Comparison of ENCODE assay signal across 26 mouse cellular contexts in genomic region chr15:87178646-87179045, GRCm38 (mm10).
"Had no signal": no experiment of that assay in that cellular context is flagged by ENCODE, and none has a peak within 500 bp of the region (broad histone marks: within the 10 kb centered on the region; RNA-seq: fewer than 3 reads in every experiment).

No protein-coding gene starts in this region.

- H3K4me3 ChIP-seq: gastrocnemius, adult 2 months; heart, adult 2 months; heart, embryonic 13.5 days; heart, embryonic 15.5 days; hindbrain, embryonic 13.5 days; hindbrain, embryonic 15.5 days; kidney, embryonic 15.5 days; limb, embryonic 10.5 days; limb, embryonic 12.5 days; liver, embryonic 13.5 days; liver, embryonic 15.5 days had no signal

- H3K27ac ChIP-seq: gastrocnemius, adult 2 months; heart, adult 2 months; heart, embryonic 13.5 days; heart, embryonic 15.5 days; hindbrain, embryonic 13.5 days; hindbrain, embryonic 15.5 days; hindbrain, postnatal 0 days; kidney, embryonic 15.5 days; kidney, postnatal 0 days; limb, embryonic 10.5 days; limb, embryonic 12.5 days; liver, embryonic 13.5 days; liver, embryonic 15.5 days had no signal

- DNase-seq: gastrocnemius, adult 2 months; gastrocnemius, postnatal 10 days; gastrocnemius, postnatal 25 days; heart, adult 11 months; heart, adult 2 months; heart, postnatal 14 days; heart, postnatal 36 days; kidney, adult 11 months; kidney, adult 2 months; kidney, adult 9 months; kidney, postnatal 14 days; kidney, postnatal 36 days; layer of hippocampus, adult 9-11 months; layer of hippocampus, postnatal 36 days; liver; liver, embryonic 13.5 days had no signal
